Mouse (Mus musculus): ENCODE measurements around the gene Gm45808. TPM values are rescaled to one million over a fixed set of nuclear protein-coding genes. Genes with fewer than 3 reads are reported as not detected.

Gene Gm45808
- polyA plus RNA-seq, 1 experiment from 2014 or later = not detected

DNA sequence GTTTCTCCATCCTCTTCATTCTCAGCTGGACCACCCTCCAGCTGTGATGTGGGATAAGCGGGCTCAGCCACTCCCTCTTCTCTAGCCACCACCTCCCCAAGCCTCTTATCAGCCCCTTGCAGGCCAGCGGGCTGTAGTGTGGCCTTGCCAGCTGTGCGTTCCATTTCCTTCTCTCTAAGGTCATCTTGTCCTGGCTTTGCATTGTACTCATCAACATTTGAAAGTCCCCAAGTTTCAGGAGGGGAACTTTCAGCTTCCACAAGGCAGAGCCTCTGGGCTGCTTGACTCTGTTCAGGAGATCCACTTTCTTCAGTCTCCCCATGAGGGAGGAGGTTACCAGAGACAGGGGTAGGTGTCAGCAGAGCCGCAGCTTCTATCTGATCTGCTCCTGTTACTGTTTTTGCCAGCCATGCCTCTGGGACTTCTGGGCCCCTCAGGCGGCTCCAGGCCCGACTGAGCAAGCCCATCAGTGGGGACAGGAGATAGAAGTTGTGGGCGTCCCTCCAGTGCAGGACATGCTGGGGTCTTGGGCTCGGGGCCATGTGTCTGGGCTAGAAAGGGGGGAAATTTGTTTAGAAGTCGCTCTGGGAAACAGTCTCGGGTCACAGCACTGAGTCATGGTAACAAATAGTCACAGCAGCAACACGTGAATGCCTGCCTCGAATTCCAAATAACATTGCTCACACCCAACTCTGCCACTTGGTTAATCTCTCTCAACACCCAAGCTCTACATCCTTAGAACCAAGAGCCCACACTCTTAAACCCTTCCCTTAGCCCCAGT, 38.4 kb upstream of the Gm45808 start:
- ATAC-seq (replicated peaks; ENCODE audit: insufficient number of reproducible peaks, low FRiP score, low TSS enrichment, low read depth) (no peak; the same call in 1 of the 2 replicates), DNase-seq (ENCODE audit: low spot score) (no peak)
- Histone ChIP-seq H3K27me3 (ENCODE audit: control insufficient read depth, insufficient read depth, low read length) (no peaks in the 10 kb centered on the region), H3K4me3 (ENCODE audit: low read depth, low read length) (peak overlapping the region; percentile 77), H3K9me3 (replicated peaks; ENCODE audit: control insufficient read depth, low read length) (no peaks in the 10 kb centered on the region), H3K9ac (replicated peaks; ENCODE audit: low read length) (peak overlapping the region; percentile 85), H3K4me2 (ENCODE audit: low read depth, low read length) (peak overlapping the region; percentile 84), H3K36me3 (replicated peaks; ENCODE audit: control insufficient read depth, insufficient read depth, low read depth, low read length) (no peaks in the 10 kb centered on the region), H3K27ac (replicated peaks; ENCODE audit: low read depth, low read length) (no peak overlapping the region), H3K4me1 (ENCODE audit: control insufficient read depth, insufficient read depth, low read length) (no peaks in the 10 kb centered on the region)
- WGBS = 30% methylated on average over 12 of the region's 12 CpGs

DNA sequence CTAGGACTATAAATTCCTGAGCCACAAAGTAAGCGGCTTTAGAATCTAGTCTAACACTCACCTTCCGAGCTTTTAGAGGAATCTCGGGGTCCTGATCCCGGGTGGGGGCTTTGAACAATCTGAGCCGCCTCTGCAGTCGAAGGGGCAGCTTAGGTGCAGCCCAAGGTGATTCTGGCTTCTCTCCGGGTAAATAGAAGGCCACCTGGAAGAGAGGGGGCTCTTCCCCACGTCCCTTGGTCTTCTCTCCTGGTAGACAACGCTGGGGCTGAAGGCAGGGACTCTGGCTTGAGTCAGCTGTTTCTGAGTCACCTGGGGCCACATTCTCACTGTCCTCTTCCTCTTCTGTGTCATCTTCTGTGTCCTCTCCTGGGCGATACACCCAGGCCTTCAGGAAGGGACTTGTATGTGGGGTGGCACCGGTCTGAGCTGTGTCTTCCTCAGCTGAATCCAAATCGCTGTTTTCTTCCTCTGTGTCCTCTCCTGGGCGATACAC, 37.1 kb upstream of the Gm45808 start:
- H3K9me3 ChIP-seq (replicated peaks; ENCODE audit: control insufficient read depth, low read length) = no peaks in the 10 kb centered on the region
- H3K27ac ChIP-seq (replicated peaks; ENCODE audit: low read depth, low read length) = no peak overlapping the region
- H3K27me3 ChIP-seq (ENCODE audit: control insufficient read depth, insufficient read depth, low read length) = no peaks in the 10 kb centered on the region
- H3K4me1 ChIP-seq (ENCODE audit: control insufficient read depth, insufficient read depth, low read length) = no peaks in the 10 kb centered on the region
- no peak overlapping the region for H3K9ac ChIP-seq (replicated peaks; ENCODE audit: low read length)
- ATAC-seq (replicated peaks; ENCODE audit: insufficient number of reproducible peaks, low FRiP score, low TSS enrichment, low read depth) = no peak
- no peak overlapping the region for H3K4me3 ChIP-seq (ENCODE audit: low read depth, low read length)
- no peak overlapping the region for H3K4me2 ChIP-seq (ENCODE audit: low read depth, low read length)
- DNase-seq (ENCODE audit: low spot score) = no peak
- no peaks in the 10 kb centered on the region for H3K36me3 ChIP-seq (replicated peaks; ENCODE audit: control insufficient read depth, insufficient read depth, low read depth, low read length)
- WGBS = 80% methylated on average over 13 of the region's 13 CpGs

DNA sequence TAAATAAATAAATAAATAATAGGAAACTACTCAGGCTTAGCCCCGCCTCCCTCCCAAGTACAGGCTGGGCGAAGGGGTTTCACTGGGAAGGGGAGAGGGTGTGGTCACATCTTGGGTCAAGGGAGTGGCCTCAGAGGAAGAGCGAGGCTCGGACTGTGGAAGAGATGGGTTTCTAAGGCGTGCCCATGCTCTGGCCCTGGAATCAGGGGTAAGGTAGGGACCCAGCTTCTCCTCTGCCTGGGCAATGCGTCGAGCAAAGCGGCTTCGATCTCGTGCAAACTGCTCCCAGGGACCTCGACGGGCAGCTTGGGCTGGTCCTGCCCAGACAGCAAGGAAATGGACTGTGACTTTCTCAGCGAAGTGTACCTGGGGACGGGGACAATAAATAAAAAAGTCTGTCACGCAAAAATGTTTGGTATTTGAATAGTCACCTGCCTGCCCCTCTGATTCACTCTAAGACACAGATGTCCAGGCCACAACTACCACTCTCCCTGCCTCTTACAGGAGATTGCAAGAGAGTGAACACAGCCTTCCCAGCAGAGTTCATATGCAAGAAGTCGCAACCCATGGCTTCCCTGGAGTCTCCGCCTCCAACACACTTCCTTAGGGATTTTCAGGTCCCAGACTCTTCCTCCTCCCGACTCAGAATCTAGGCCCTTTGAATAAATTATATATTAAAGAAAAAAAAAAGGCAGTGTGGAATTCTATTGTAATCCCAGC, 36.5 kb upstream of the Gm45808 start:
- no peak overlapping the region for H3K9ac ChIP-seq (replicated peaks; ENCODE audit: low read length)

DNA sequence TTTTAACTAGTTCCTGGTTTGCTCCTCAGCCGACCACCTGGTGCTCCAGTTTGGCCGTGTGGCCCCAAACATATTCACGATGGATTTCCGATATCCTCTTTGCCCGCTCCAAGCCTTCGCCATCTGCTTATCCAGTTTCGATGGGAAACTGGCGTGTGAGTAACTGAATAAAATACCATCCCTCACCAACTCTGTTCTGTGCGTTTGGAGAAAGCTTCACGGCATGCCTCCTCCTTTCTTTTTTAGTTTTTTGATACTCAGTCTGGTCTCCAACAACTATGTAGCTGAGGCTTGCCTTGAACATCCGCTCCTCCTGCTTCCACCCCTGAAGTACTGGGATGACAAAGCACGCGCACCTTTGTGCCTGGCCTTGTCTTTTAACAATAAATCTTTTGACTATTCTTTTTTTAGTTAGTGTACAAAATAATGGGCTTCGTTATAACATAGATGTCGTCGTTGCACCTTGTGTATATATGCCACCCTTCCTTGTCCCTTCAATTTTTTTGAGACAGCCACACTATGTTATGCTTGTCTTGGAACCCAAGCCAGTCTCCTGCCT, 35.7 kb upstream of the Gm45808 start:
- Histone ChIP-seq H3K36me3 (replicated peaks; ENCODE audit: control insufficient read depth, insufficient read depth, low read depth, low read length) (no peaks in the 10 kb centered on the region), H3K9me3 (replicated peaks; ENCODE audit: control insufficient read depth, low read length) (no peaks in the 10 kb centered on the region), H3K4me3 (ENCODE audit: low read depth, low read length) (peak overlapping the region; percentile 44), H3K4me1 (ENCODE audit: control insufficient read depth, insufficient read depth, low read length) (no peaks in the 10 kb centered on the region), H3K27ac (replicated peaks; ENCODE audit: low read depth, low read length) (no peak overlapping the region), H3K4me2 (ENCODE audit: low read depth, low read length) (peak overlapping the region; percentile 50), H3K9ac (replicated peaks; ENCODE audit: low read length) (peak overlapping the region; percentile 13; the same call in 1 of the 2 replicates), H3K27me3 (ENCODE audit: control insufficient read depth, insufficient read depth, low read length) (no peaks in the 10 kb centered on the region)
- WGBS = 53% methylated on average over 16 of the region's 16 CpGs
- no peak for ATAC-seq (replicated peaks; ENCODE audit: insufficient number of reproducible peaks, low FRiP score, low TSS enrichment, low read depth)
- no peak for DNase-seq (ENCODE audit: low spot score)

More for the DNA sequence above, 36.5 kb upstream of the Gm45808 start:
- ATAC-seq (replicated peaks; ENCODE audit: insufficient number of reproducible peaks, low FRiP score, low TSS enrichment, low read depth) (no peak), DNase-seq (ENCODE audit: low spot score) (no peak)
- H3K9me3 ChIP-seq (replicated peaks; ENCODE audit: control insufficient read depth, low read length) = no peaks in the 10 kb centered on the region
- 76% methylated on average over 18 of the region's 18 CpGs for WGBS
- 0 out of 2 replicates have a peak overlapping the region, but pooled peaks have one; percentile 1 for H3K4me3 ChIP-seq (ENCODE audit: low read depth, low read length)
- H3K36me3 ChIP-seq (replicated peaks; ENCODE audit: control insufficient read depth, insufficient read depth, low read depth, low read length) = no peaks in the 10 kb centered on the region
- no peaks in the 10 kb centered on the region for H3K27me3 ChIP-seq (ENCODE audit: control insufficient read depth, insufficient read depth, low read length)
- H3K4me2 ChIP-seq (ENCODE audit: low read depth, low read length) = no peak overlapping the region
- H3K27ac ChIP-seq (replicated peaks; ENCODE audit: low read depth, low read length) = no peak overlapping the region
- no peaks in the 10 kb centered on the region for H3K4me1 ChIP-seq (ENCODE audit: control insufficient read depth, insufficient read depth, low read length)

DNA sequence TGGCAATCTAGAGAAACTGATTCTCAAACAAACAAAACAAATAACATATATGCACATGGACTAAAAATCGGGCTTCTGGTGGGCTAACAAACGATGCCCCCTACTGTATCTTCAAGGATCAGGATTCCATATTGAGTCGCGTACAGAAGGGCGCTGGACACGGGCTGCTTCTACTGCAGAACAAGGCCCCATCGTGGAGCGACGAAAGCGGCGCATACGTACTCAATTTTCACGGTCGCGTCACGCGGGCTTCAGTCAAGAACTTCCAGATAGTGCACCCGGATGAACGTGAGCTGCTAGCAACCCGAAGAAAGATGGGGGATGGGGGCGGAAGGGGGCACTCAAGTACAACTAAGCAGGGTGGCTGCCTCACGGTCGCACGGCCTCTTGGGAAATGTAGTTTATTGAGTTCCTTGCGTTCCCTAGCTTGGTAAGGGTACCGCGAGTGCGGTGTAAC, 35.1 kb upstream of the Gm45808 start:
- H3K4me1 ChIP-seq (ENCODE audit: control insufficient read depth, insufficient read depth, low read length) = no peaks in the 10 kb centered on the region
- H3K27ac ChIP-seq (replicated peaks; ENCODE audit: low read depth, low read length) = peak overlapping the region; percentile 78
- DNase-seq (ENCODE audit: low spot score) = peak; percentile 98
- H3K9me3 ChIP-seq (replicated peaks; ENCODE audit: control insufficient read depth, low read length) = no peaks in the 10 kb centered on the region
- H3K36me3 ChIP-seq (replicated peaks; ENCODE audit: control insufficient read depth, insufficient read depth, low read depth, low read length) = no peaks in the 10 kb centered on the region
- peak overlapping the region; percentile 70 for H3K9ac ChIP-seq (replicated peaks; ENCODE audit: low read length)
- peak overlapping the region; percentile 50 for H3K4me2 ChIP-seq (ENCODE audit: low read depth, low read length)
- H3K4me3 ChIP-seq (ENCODE audit: low read depth, low read length) = peak overlapping the region; percentile 44
- peak; percentile 55; the same call in 1 of the 2 replicates for ATAC-seq (replicated peaks; ENCODE audit: insufficient number of reproducible peaks, low FRiP score, low TSS enrichment, low read depth)
- no peaks in the 10 kb centered on the region for H3K27me3 ChIP-seq (ENCODE audit: control insufficient read depth, insufficient read depth, low read length)
- WGBS = under 1% methylated on average over 28 of the region's 28 CpGs

DNA sequence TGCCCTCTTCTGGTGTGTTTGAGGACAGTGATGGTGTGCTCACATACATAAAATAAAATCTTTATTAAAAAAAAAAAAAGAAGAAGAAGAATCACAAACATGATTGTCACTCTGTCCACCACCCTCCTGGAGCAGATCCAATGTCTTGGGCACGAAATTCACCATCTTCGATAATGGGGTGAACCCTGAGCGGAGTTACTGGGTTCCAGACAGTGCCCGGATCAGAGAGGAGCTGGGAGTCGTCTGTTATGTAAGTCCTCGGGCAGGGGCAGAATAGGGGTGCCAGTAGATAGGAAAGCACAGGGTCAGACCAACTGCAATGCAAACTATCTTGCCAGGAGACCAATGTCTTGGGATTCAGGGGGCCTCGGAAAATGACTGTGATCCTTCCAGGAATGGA, 34.0 kb upstream of the Gm45808 start:
- no peak for ATAC-seq (replicated peaks; ENCODE audit: insufficient number of reproducible peaks, low FRiP score, low TSS enrichment, low read depth)
- WGBS = 94% methylated on average over 7 of the region's 7 CpGs

DNA sequence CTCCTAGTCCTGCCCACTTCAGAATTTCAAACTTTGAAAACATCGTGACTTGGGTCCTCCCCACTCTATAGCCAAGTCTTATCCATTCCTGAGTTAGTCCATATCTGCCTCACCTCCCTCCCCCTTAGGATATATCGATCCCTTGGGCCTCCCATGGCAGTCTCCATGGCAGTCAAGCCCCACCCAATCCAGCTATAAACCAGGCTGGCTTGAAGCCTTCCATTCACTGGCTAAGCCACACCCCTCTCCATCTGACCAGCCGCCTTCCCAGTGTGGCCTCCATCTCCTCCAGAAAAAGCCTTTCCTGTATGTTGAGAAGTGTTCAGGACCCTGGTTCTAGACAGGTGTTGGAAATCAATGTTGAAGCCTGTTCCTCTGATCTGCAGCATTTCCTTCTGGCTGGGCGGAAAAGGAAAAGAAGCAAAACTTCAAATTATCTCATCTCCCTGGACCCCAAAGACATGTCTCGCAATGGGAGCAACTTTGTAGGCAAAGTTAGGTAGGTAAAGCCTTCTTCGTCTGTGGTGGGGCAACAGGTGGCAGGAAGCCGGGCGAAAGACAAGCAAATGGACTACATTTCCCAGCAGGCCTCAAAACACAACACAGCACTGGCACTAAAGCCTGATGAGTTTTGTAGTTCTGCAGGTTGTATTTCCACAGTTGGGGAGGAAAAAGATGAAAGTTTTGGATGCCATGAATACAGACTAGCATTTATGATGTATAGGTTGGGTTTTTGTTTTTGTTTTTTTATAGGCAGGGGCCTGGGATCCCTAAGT, 32.9 kb upstream of the Gm45808 start:
- no peak overlapping the region for H3K27ac ChIP-seq (replicated peaks; ENCODE audit: low read depth, low read length)
- no peak overlapping the region for H3K9ac ChIP-seq (replicated peaks; ENCODE audit: low read length)
- no peaks in the 10 kb centered on the region for H3K36me3 ChIP-seq (replicated peaks; ENCODE audit: control insufficient read depth, insufficient read depth, low read depth, low read length)
- H3K9me3 ChIP-seq (replicated peaks; ENCODE audit: control insufficient read depth, low read length) = no peaks in the 10 kb centered on the region
- no peak overlapping the region for H3K4me3 ChIP-seq (ENCODE audit: low read depth, low read length)
- no peaks in the 10 kb centered on the region for H3K27me3 ChIP-seq (ENCODE audit: control insufficient read depth, insufficient read depth, low read length)
- DNase-seq (ENCODE audit: low spot score) (no peak), ATAC-seq (replicated peaks; ENCODE audit: insufficient number of reproducible peaks, low FRiP score, low TSS enrichment, low read depth) (no peak)
- no peak overlapping the region for H3K4me2 ChIP-seq (ENCODE audit: low read depth, low read length)
- 75% methylated on average over 8 of the region's 8 CpGs for WGBS
- H3K4me1 ChIP-seq (ENCODE audit: control insufficient read depth, insufficient read depth, low read length) = peaks cover 2% of the 10 kb centered on the region

More for the DNA sequence above, 34.0 kb upstream of the Gm45808 start:
- Histone ChIP-seq H3K27me3 (ENCODE audit: control insufficient read depth, insufficient read depth, low read length) (no peaks in the 10 kb centered on the region), H3K9me3 (replicated peaks; ENCODE audit: control insufficient read depth, low read length) (no peaks in the 10 kb centered on the region), H3K9ac (replicated peaks; ENCODE audit: low read length) (no peak overlapping the region), H3K4me3 (ENCODE audit: low read depth, low read length) (no peak overlapping the region), H3K4me1 (ENCODE audit: control insufficient read depth, insufficient read depth, low read length) (no peaks in the 10 kb centered on the region), H3K36me3 (replicated peaks; ENCODE audit: control insufficient read depth, insufficient read depth, low read depth, low read length) (no peaks in the 10 kb centered on the region), H3K27ac (replicated peaks; ENCODE audit: low read depth, low read length) (no peak overlapping the region), H3K4me2 (ENCODE audit: low read depth, low read length) (no peak overlapping the region)
- DNase-seq (ENCODE audit: low spot score) = no peak

All from embryonic facial prominence, embryonic 11.5 days (tissue).